Mouse (Mus musculus) intestine, embryonic 14.5 days (tissue): ENCODE data around the gene Prelp. TPM values are rescaled to one million over a fixed set of nuclear protein-coding genes. Genes with fewer than 3 reads are reported as not detected.

Experiments used
- ATAC-seq: fragments of 200-750 bp; cut with Nextera tagmentation; replicated peaks from 2 replicates; pipeline ENCODE4 v1.8.0; 2017; ENCODE audit warnings: low read depth, moderate number of reproducible peaks, moderate TSS enrichment, moderate library complexity; ENCODE audit not compliant: low FRiP score, low TSS enrichment
- DNase-seq: peaks from one replicate; pipeline ENCODE4 v3.0.0-alpha.2; 2018; ENCODE audit warnings: low spot score
- H3K27ac ChIP-seq: fragments of 300-500 bp; sonication (generic); 2 replicates; pipeline ENCODE4 v1.5.1; 2014; ENCODE audit warnings: low read depth, mild to moderate bottlenecking, control low read depth
- H3K27me3 ChIP-seq: fragments of 300-500 bp; sonication (generic); replicated peaks from 2 replicates; pipeline ENCODE4 v1.6.1; 2014; ENCODE audit warnings: low read length, control low read depth; ENCODE audit not compliant: control insufficient read depth, insufficient read depth
- H3K36me3 ChIP-seq: fragments of 300-500 bp; sonication (generic); 2 replicates; pipeline ENCODE4 v1.6.1; 2014; ENCODE audit warnings: low read length, control low read depth; ENCODE audit not compliant: control insufficient read depth, insufficient read depth
- H3K4me1 ChIP-seq: fragments of 300-500 bp; sonication (generic); replicated peaks from 2 replicates; pipeline ENCODE4 v1.6.1; 2014; ENCODE audit warnings: low read length, control low read depth, mixed read lengths; ENCODE audit not compliant: control insufficient read depth, insufficient read depth
- H3K4me2 ChIP-seq: fragments of 300-500 bp; sonication (generic); 2 replicates; pipeline ENCODE4 v1.6.1; 2014; ENCODE audit warnings: low read length
- H3K4me3 ChIP-seq: fragments of 300-500 bp; sonication (generic); 2 replicates; pipeline ENCODE4 v1.5.1; 2014; ENCODE audit warnings: low read depth, low read length, control low read depth, mixed read lengths
- H3K9ac ChIP-seq: fragments of 300-500 bp; sonication (generic); 2 replicates; pipeline ENCODE4 v1.6.1; 2014; ENCODE audit warnings: mild to moderate bottlenecking, low read length
- H3K9me3 ChIP-seq: fragments of 300-500 bp; sonication (generic); 2 replicates; pipeline ENCODE4 v1.6.1; 2016; ENCODE audit warnings: low read length, control low read depth; ENCODE audit not compliant: control insufficient read depth
- WGBS: fragments of 180-500 bp; shearing (Covaris S2); extraction: QIAGEN DNeasy Blood & Tissue Kit; methylation state at CpG from one replicate; pipeline ENCODE4 v1.1.7; 2014; 5-methylcytosine and 5-hydroxymethylcytosine counted together
- polyA plus RNA-seq: library from polyadenylated mRNA; unstranded; fragments of >200 nt; fragmentation: Nextera tagmentation; extraction: Ambion mirVana; gene quantifications from 2 replicates; pipeline ENCODE4 v1.2.1, GENCODE M21; 2014

Prelp gene
- polyA plus RNA-seq, 1 experiment from 2014 or later: 1.9 TPM

- no peak overlapping the region for H3K9ac ChIP-seq
- H3K27ac ChIP-seq: no peak overlapping the region
- peaks cover 27% of the 10 kb centered on the region for H3K4me1 ChIP-seq
- H3K36me3 ChIP-seq: no peaks in the 10 kb centered on the region
- DNase-seq (no peak), ATAC-seq (no peak)
- no peak overlapping the region for H3K4me2 ChIP-seq
- no peaks in the 10 kb centered on the region for H3K9me3 ChIP-seq
- H3K27me3 ChIP-seq: no peaks in the 10 kb centered on the region
- 71% methylated on average over 6 of the region's 6 CpGs for WGBS
- H3K4me3 ChIP-seq: no peak overlapping the region
Observed at GRCm38 (mm10) chr1:133913018-133913417, 8.2 kb downstream of the Prelp start.

- no peaks in the 10 kb centered on the region for H3K36me3 ChIP-seq
- H3K9me3 ChIP-seq: no peaks in the 10 kb centered on the region
- DNase-seq: peak; percentile 88
- WGBS: 30% methylated on average over 4 of the region's 4 CpGs
- H3K27ac ChIP-seq: no peak overlapping the region
- H3K4me1 ChIP-seq: peaks cover 23% of the 10 kb centered on the region
- no peaks in the 10 kb centered on the region for H3K27me3 ChIP-seq
- H3K4me3 ChIP-seq: no peak overlapping the region
- H3K4me2 ChIP-seq: no peak overlapping the region
- H3K9ac ChIP-seq: no peak overlapping the region
- no peak for ATAC-seq
Observed at GRCm38 (mm10) chr1:133911456-133911855, 9.8 kb downstream of the Prelp start.

- WGBS: 70% methylated on average over 4 of the region's 4 CpGs
- no peak overlapping the region for H3K4me2 ChIP-seq
Observed at GRCm38 (mm10) chr1:133911008-133911407, 10.2 kb downstream of the Prelp start.

GRCm38 (mm10) chr1:133910108-133910507 lies 11.1 kb downstream of the Prelp start:
- H3K4me1 ChIP-seq: peaks cover 16% of the 10 kb centered on the region
- ATAC-seq: no peak
- H3K9ac ChIP-seq: no peak overlapping the region
- WGBS: 85% methylated on average over 7 of the region's 7 CpGs
- DNase-seq: no peak
- H3K27ac ChIP-seq: no peak overlapping the region
- no peaks in the 10 kb centered on the region for H3K36me3 ChIP-seq
- no peak overlapping the region for H3K4me3 ChIP-seq
- no peak overlapping the region for H3K4me2 ChIP-seq
- no peaks in the 10 kb centered on the region for H3K9me3 ChIP-seq
- H3K27me3 ChIP-seq: no peaks in the 10 kb centered on the region

More at GRCm38 (mm10) chr1:133911008-133911407, 10.2 kb downstream of the Prelp start:
- Histone ChIP-seq H3K9me3 (no peaks in the 10 kb centered on the region), H3K4me3 (no peak overlapping the region), H3K27me3 (no peaks in the 10 kb centered on the region), H3K4me1 (peaks cover 19% of the 10 kb centered on the region), H3K9ac (no peak overlapping the region), H3K27ac (no peak overlapping the region), H3K36me3 (no peaks in the 10 kb centered on the region)
- no peak for ATAC-seq
- no peak for DNase-seq

GRCm38 (mm10) chr1:133908659-133909575 lies 12.3 kb downstream of the Prelp start:
- Histone ChIP-seq H3K4me2 (peak overlapping the region; percentile 90), H3K27ac (peak overlapping the region; percentile 55), H3K4me3 (peak overlapping the region; percentile 38), H3K9me3 (no peaks in the 10 kb centered on the region), H3K4me1 (peaks cover 16% of the 10 kb centered on the region), H3K9ac (peak overlapping the region; percentile 60), H3K36me3 (no peaks in the 10 kb centered on the region), H3K27me3 (no peaks in the 10 kb centered on the region)
- WGBS: 8% methylated on average over 27 of the region's 27 CpGs
- peak; percentile 79 for DNase-seq
- ATAC-seq: peak; percentile 25; the same call in 1 of the 2 replicates

- Histone ChIP-seq H3K27me3 (no peaks in the 10 kb centered on the region), H3K4me1 (peaks cover 16% of the 10 kb centered on the region), H3K9ac (peak within 1 kb of the TSS; percentile 60), H3K9me3 (no peaks in the 10 kb centered on the region), H3K36me3 (no peaks in the 10 kb centered on the region), H3K4me2 (peak within 1 kb of the TSS; percentile 90), H3K27ac (peak within 1 kb of the TSS; percentile 63), H3K4me3 (peak within 1 kb of the TSS; percentile 38)
- DNase-seq (peak; percentile 75), ATAC-seq (peak; percentile 75)
- WGBS: 3% methylated on average over 30 of the region's 30 CpGs
Observed at GRCm38 (mm10) chr1:133907949-133908658, 13.1 kb downstream of the Prelp start, which contains the start of gene Optc. Gene Optc, minus strand, starts transcription at chr1:133907999.

GRCm38 (mm10) chr1:133906420-133906819 lies 14.8 kb downstream of the Prelp start:
- H3K27me3 ChIP-seq: no peaks in the 10 kb centered on the region
- H3K4me2 ChIP-seq: no peak overlapping the region
- ATAC-seq (no peak), DNase-seq (no peak)
- H3K27ac ChIP-seq: no peak overlapping the region
- whole genome bisulfite sequencing: 50% methylated on average over 12 of the region's 12 CpGs
- H3K9ac ChIP-seq: no peak overlapping the region
- no peaks in the 10 kb centered on the region for H3K9me3 ChIP-seq
- no peaks in the 10 kb centered on the region for H3K36me3 ChIP-seq
- H3K4me1 ChIP-seq: peaks cover 16% of the 10 kb centered on the region
- no peak overlapping the region for H3K4me3 ChIP-seq

- Histone ChIP-seq H3K4me3 (no peak overlapping the region), H3K27ac (no peak overlapping the region), H3K27me3 (no peaks in the 10 kb centered on the region), H3K4me2 (no peak overlapping the region), H3K9me3 (no peaks in the 10 kb centered on the region), H3K36me3 (no peaks in the 10 kb centered on the region), H3K4me1 (peaks cover 21% of the 10 kb centered on the region), H3K9ac (no peak overlapping the region)
- WGBS: 70% methylated on average over 9 of the region's 9 CpGs
- ATAC-seq (no peak), DNase-seq (no peak)
Observed at GRCm38 (mm10) chr1:133900825-133901224, 20.4 kb downstream of the Prelp start.
